Mouse (Mus musculus) embryo, embryonic 9.5 days (tissue): Measurements from ENCODE around the gene Spata20.
A peak's percentile ranks its signal among the peaks of the same experiment; 100 is the strongest.

Experiments
- DNase-seq: peaks from one replicate; pipeline ENCODE4 v3.0.0-alpha.2; 2017; ENCODE audit errors: extremely low spot score

Spata20 gene

GRCm38 (mm10) chr11:94451091-94451773 lies 34.7 kb downstream of the Spata20 start:
- DNase-seq = no peak

GRCm38 (mm10) chr11:94449886-94450285 lies 36.1 kb downstream of the Spata20 start:
- DNase-seq = no peak

GRCm38 (mm10) chr11:94449239-94449638 lies 36.7 kb downstream of the Spata20 start:
- DNase-seq = no peak

- DNase-seq = no peak
Observed at GRCm38 (mm10) chr11:94447017-94447416, 39.0 kb downstream of the Spata20 start.

- no peak for DNase-seq
Observed at GRCm38 (mm10) chr11:94445300-94445699, 40.7 kb downstream of the Spata20 start.

GRCm38 (mm10) chr11:94444829-94445228 lies 41.1 kb downstream of the Spata20 start:
- DNase-seq = no peak

- DNase-seq = no peak
Observed at GRCm38 (mm10) chr11:94441752-94442151, 44.2 kb downstream of the Spata20 start.

GRCm38 (mm10) chr11:94441122-94441521 lies 44.9 kb downstream of the Spata20 start:
- no peak for DNase-seq

GRCm38 (mm10) chr11:94440421-94440820 lies 45.6 kb downstream of the Spata20 start:
- DNase-seq = no peak

- DNase-seq = peak; percentile 48
Observed at GRCm38 (mm10) chr11:94429011-94429651, 56.8 kb downstream of the Spata20 start.
